Mouse (Mus musculus): ENCODE data around the gene Axin1. TPM values are rescaled to one million over a fixed set of nuclear protein-coding genes. Genes with fewer than 3 reads are reported as not detected.

Gene Axin1
- total and polyA plus RNA-seq, 2 experiments from 2014 or later, result 21.0 to 30.0 TPM

GRCm38 (mm10) chr17:26206392-26206791, 67.9 kb downstream of the Axin1 start:
- Histone ChIP-seq H3K4me3 (ENCODE audit: low read depth, low read length) (no peak overlapping the region), H3K36me3 (ENCODE audit: insufficient read depth, low read length) (no peaks in the 10 kb centered on the region), H3K9ac (replicated peaks; ENCODE audit: low read length, poor library complexity, severe bottlenecking) (no peak overlapping the region), H3K4me2 (ENCODE audit: low read depth, low read length, poor library complexity, severe bottlenecking) (no peak overlapping the region), H3K4me1 (ENCODE audit: insufficient read depth, low read length) (0 out of 2 replicates have a peak, but pooled peaks cover 2% of the 10 kb centered on the region), H3K9me3 (ENCODE audit: low read length) (no peaks in the 10 kb centered on the region), H3K27me3 (ENCODE audit: insufficient read depth, low read length) (peaks cover 23% of the 10 kb centered on the region; the same call in 1 of the 2 replicates), H3K27ac (ENCODE audit: low read depth, low read length) (no peak overlapping the region)
- DNase-seq (ENCODE audit: low spot score) (no peak), ATAC-seq (ENCODE audit: low FRiP score) (no peak)
- TF ChIP-seq CTCF (IDR thresholded peaks at IDR 0.05), result no peak
- 47% methylated on average over 1 of the region's 1 CpGs for WGBS

GRCm38 (mm10) chr17:26207686-26208085, 69.2 kb downstream of the Axin1 start, which contains the start of gene Arhgdig:
Gene Arhgdig, minus strand, starts transcription at chr17:26207786.
- Histone ChIP-seq H3K4me3 (ENCODE audit: low read depth, low read length) (no peak within 1 kb of the TSS), H3K27ac (ENCODE audit: low read depth, low read length) (no peak within 1 kb of the TSS), H3K9me3 (ENCODE audit: low read length) (no peaks in the 10 kb centered on the region), H3K4me2 (ENCODE audit: low read depth, low read length, poor library complexity, severe bottlenecking) (no peak within 1 kb of the TSS), H3K9ac (replicated peaks; ENCODE audit: low read length, poor library complexity, severe bottlenecking) (no peak within 1 kb of the TSS), H3K4me1 (ENCODE audit: insufficient read depth, low read length) (no peaks in the 10 kb centered on the region), H3K36me3 (ENCODE audit: insufficient read depth, low read length) (peaks cover 4% of the 10 kb centered on the region; the same call in 1 of the 2 replicates), H3K27me3 (ENCODE audit: insufficient read depth, low read length) (peaks cover 15% of the 10 kb centered on the region; the same call in 1 of the 2 replicates)
- ATAC-seq (ENCODE audit: low FRiP score) (no peak), DNase-seq (ENCODE audit: low spot score) (no peak)
- 89% methylated on average over 12 of the region's 12 CpGs for WGBS
- no peak for TF ChIP-seq CTCF (IDR thresholded peaks at IDR 0.05)

- Histone ChIP-seq H3K36me3 (ENCODE audit: insufficient read depth, low read length) (peaks cover 34% of the 10 kb centered on the region), H3K9me3 (ENCODE audit: low read length) (no peaks in the 10 kb centered on the region), H3K27me3 (ENCODE audit: insufficient read depth, low read length) (no peaks in the 10 kb centered on the region), H3K9ac (replicated peaks; ENCODE audit: low read length, poor library complexity, severe bottlenecking) (no peak overlapping the region), H3K27ac (ENCODE audit: low read depth, low read length) (no peak overlapping the region), H3K4me2 (ENCODE audit: low read depth, low read length, poor library complexity, severe bottlenecking) (no peak overlapping the region), H3K4me1 (ENCODE audit: insufficient read depth, low read length) (no peaks in the 10 kb centered on the region), H3K4me3 (ENCODE audit: low read depth, low read length) (no peak overlapping the region)
- ATAC-seq (ENCODE audit: low FRiP score) (no peak), DNase-seq (ENCODE audit: low spot score) (no peak)
- 92% methylated on average over 7 of the region's 7 CpGs for WGBS
- TF ChIP-seq CTCF (IDR thresholded peaks at IDR 0.05), result no peak
These were observed 73.8 kb downstream of the Axin1 start for GRCm38 (mm10) chr17:26212241-26212640.

- Histone ChIP-seq H3K36me3 (ENCODE audit: insufficient read depth, low read length) (peaks cover 37% of the 10 kb centered on the region), H3K4me3 (ENCODE audit: low read depth, low read length) (no peak overlapping the region), H3K9me3 (ENCODE audit: low read length) (no peaks in the 10 kb centered on the region), H3K27me3 (ENCODE audit: insufficient read depth, low read length) (no peaks in the 10 kb centered on the region), H3K4me2 (ENCODE audit: low read depth, low read length, poor library complexity, severe bottlenecking) (no peak overlapping the region), H3K27ac (ENCODE audit: low read depth, low read length) (no peak overlapping the region), H3K9ac (replicated peaks; ENCODE audit: low read length, poor library complexity, severe bottlenecking) (no peak overlapping the region), H3K4me1 (ENCODE audit: insufficient read depth, low read length) (no peaks in the 10 kb centered on the region)
- TF ChIP-seq CTCF (IDR thresholded peaks at IDR 0.05), result no peak
- 87% methylated on average over 11 of the region's 11 CpGs for WGBS
- no peak for DNase-seq (ENCODE audit: low spot score)
- no peak for ATAC-seq (ENCODE audit: low FRiP score)
These were observed 74.2 kb downstream of the Axin1 start for GRCm38 (mm10) chr17:26212681-26213080.

GRCm38 (mm10) chr17:26221508-26221907, 83.0 kb downstream of the Axin1 start:
- no peaks in the 10 kb centered on the region for H3K27me3 ChIP-seq (ENCODE audit: insufficient read depth, low read length)
- no peak overlapping the region for H3K4me2 ChIP-seq (ENCODE audit: low read depth, low read length, poor library complexity, severe bottlenecking)
- H3K36me3 ChIP-seq (ENCODE audit: insufficient read depth, low read length), result peaks cover 7% of the 10 kb centered on the region
- H3K4me1 ChIP-seq (ENCODE audit: insufficient read depth, low read length), result no peaks in the 10 kb centered on the region
- H3K27ac ChIP-seq (ENCODE audit: low read depth, low read length), result no peak overlapping the region
- no peak for TF ChIP-seq CTCF (IDR thresholded peaks at IDR 0.05)
- no peak overlapping the region for H3K4me3 ChIP-seq (ENCODE audit: low read depth, low read length)
- 88% methylated on average over 2 of the region's 2 CpGs for WGBS
- H3K9me3 ChIP-seq (ENCODE audit: low read length), result no peaks in the 10 kb centered on the region
- H3K9ac ChIP-seq (replicated peaks; ENCODE audit: low read length, poor library complexity, severe bottlenecking), result no peak overlapping the region
- DNase-seq (ENCODE audit: low spot score) (no peak), ATAC-seq (ENCODE audit: low FRiP score) (no peak)

GRCm38 (mm10) chr17:26225150-26225549, 86.7 kb downstream of the Axin1 start:
- H3K36me3 ChIP-seq (ENCODE audit: insufficient read depth, low read length), result no peaks in the 10 kb centered on the region
- no peaks in the 10 kb centered on the region for H3K9me3 ChIP-seq (ENCODE audit: low read length)
- ATAC-seq (ENCODE audit: low FRiP score) (no peak), DNase-seq (ENCODE audit: low spot score) (no peak)
- no peak for TF ChIP-seq CTCF (IDR thresholded peaks at IDR 0.05)
- no peak overlapping the region for H3K27ac ChIP-seq (ENCODE audit: low read depth, low read length)
- H3K4me2 ChIP-seq (ENCODE audit: low read depth, low read length, poor library complexity, severe bottlenecking), result no peak overlapping the region
- 84% methylated on average over 12 of the region's 12 CpGs for WGBS
- no peaks in the 10 kb centered on the region for H3K4me1 ChIP-seq (ENCODE audit: insufficient read depth, low read length)
- no peaks in the 10 kb centered on the region for H3K27me3 ChIP-seq (ENCODE audit: insufficient read depth, low read length)
- H3K9ac ChIP-seq (replicated peaks; ENCODE audit: low read length, poor library complexity, severe bottlenecking), result no peak overlapping the region
- H3K4me3 ChIP-seq (ENCODE audit: low read depth, low read length), result no peak overlapping the region
